Mouse (Mus musculus) NIH3T3 (cell line): ENCODE data around the gene Plch2.
"Not testable (repeated sequence)": the region's sequence is repeated elsewhere in the genome, so short reads cannot be mapped to it uniquely, and the experiment has no call there.

Experiments
- DNase-seq: peaks from one replicate; pipeline ENCODE4 v3.0.0-alpha.2; 2012; ENCODE audit warnings: low read depth

Gene Plch2

DNA sequence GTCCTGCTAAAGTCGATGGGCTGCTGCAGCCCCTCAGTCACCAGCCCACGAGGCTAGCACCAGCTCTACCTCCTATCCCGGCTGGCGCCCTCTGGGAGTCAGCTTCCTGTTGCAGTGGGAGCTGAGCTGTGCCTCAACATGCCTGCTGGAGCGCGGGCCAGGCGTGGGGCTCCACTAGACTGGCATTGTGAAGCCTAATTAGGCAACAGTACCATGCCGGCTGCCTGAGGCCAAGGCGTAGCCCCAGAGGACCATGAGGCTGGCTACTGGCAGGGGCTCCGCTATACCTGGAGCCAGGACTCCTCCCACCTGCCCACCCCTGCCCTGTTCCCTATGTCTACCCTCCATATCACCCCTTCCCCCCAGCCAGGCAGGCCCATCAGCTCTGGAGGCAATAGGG is at the start of gene Plch2:
Gene Plch2 (minus strand): TSS at position 61 of the 400 bp plus-strand sequence.
- no peak for DNase-seq

DNA sequence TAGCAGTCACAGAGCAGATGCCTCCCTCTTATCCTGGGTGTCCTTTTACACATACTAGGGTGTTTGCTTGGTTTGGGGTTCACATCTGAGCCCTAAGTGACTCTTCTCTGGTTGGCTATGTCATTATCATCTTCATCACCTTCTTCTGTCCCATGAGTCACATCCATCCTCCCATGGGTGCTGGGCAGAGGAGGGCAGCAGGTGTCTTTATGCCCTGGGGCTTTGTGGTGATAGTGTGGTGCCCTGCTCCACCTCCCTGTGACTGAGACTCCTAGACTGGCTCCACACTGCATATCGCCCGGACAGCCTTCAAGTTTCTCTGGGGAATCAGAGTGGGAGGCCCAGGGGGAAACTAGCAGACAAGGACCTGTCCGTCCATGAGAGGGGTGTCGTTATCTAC is 42.0 kb upstream of the Plch2 start:
- no peak for DNase-seq

DNA sequence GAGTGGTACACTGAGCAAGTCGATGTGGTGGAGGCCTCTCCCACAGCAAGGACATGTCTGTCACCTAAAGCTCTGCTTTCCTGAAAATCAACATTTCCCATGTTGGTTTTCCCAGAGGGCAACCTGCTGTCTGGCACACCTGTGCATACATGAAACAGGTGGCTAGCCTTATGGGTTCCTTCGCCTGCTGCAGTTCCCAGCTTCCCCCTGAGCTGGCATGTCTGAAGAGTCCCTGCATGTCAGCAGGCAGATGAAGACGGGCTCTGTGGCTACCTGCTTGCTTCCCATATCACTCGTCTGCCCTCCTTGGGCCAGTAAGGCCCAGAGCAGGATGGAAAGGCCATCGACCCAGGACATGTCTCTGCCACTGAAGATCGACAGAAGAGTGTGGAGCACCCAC is 40.9 kb upstream of the Plch2 start:
- no peak for DNase-seq

DNA sequence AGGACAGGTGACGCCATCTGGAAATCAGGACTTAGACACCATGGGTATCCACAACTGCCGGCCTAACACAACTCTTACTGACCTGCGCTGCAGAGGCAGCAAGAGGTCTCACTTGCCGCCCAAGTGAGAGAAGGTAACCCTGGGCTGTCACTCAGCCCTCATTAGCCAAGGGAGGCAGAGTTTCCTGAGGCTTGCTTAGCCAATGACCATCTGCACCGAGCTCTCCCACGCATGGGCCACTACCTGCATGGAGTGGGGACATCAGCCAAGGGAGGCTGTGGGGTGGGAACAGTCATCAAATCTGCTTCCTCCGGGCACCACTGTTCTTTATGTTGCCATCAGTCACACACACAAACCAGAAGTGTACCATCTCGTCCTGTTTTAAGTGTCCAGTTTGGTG is 39.4 kb upstream of the Plch2 start:
- DNase-seq, result no peak

DNA sequence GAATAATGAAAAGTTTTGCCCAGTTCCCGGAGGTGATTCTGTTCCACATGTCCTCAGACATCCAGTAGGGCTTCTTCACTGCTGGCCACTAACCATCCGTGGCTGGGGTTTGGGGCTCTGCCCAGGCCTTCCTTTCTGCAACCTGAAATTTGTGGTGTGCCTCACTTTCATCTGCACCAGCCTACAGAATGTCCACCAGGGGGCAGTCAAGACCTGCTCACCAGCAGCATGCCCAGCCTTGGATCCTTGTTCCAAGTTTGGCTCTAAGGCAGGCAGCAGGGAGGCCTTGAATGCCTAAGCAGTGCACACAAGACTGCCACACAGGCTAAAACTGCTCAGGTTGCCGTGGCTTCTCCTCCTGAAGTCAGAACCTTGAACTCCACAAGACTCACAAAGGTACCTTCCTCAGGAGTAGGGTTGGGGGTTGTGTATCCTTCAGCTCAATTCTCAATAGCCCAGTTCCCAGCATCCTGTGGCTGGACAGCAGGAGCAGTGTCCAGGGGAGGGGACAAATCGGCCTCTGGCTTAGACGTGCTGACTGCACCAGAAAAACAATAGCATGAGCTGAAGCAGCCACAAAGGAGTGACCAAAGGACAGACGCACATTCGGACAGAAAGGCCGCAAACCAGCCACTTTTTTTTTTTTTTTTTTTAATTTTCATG is 38.8 kb upstream of the Plch2 start:
- DNase-seq, result peak; percentile 94

DNA sequence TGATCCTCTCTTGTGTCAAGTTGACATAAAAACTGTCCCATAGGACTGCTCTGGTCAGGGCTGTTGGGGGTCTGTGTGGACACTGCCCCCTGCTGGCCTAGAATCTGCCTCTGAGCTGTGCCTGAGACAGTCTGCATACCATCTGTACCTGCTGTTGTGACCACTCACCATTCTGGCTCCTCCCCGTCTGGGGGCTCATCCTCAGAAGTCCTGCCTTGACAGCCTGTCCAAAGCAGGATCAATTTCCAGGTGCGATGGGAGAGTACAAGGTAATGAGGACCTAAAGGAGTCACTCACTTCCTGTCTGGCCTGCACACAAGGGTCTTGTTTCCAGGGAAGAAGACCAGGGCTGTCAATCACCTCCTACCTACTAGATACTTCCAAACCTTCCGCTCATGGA is 38.0 kb upstream of the Plch2 start:
- DNase-seq, result peak; percentile 62

DNA sequence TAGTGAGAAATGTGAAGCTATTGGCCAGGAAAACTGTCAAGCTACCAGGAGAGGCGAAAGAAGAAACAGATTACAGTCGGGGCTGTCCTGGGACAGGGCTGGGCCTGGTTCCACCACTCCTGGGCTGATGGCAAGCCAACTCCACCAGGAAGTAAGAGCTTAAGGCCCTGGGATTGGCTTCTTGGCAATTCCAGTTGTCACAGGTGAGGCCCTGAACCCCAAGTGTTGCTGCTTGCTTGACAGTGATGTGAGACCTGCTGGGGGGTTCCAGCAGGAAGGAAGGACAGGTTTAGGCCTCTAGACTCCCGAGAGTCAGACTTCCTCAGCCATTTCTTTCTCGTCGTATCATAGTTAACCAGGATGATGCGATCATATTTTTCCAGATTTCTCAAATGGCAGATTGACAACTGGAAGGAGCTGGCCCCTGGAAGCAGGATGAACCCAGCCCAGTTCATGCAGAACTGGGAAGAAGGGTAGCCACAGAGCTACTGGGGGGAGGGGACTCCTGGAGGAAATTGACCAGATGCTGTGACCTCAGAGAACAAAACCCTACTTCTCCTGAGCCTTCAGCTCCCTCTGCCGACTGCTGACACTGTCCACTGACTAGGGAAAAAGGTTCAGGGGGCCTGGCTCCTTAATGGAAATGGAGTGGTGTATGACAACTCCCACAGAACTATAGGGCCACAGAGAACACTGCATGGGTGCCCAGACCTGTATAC is 37.0 kb upstream of the Plch2 start:
- no peak for DNase-seq

DNA sequence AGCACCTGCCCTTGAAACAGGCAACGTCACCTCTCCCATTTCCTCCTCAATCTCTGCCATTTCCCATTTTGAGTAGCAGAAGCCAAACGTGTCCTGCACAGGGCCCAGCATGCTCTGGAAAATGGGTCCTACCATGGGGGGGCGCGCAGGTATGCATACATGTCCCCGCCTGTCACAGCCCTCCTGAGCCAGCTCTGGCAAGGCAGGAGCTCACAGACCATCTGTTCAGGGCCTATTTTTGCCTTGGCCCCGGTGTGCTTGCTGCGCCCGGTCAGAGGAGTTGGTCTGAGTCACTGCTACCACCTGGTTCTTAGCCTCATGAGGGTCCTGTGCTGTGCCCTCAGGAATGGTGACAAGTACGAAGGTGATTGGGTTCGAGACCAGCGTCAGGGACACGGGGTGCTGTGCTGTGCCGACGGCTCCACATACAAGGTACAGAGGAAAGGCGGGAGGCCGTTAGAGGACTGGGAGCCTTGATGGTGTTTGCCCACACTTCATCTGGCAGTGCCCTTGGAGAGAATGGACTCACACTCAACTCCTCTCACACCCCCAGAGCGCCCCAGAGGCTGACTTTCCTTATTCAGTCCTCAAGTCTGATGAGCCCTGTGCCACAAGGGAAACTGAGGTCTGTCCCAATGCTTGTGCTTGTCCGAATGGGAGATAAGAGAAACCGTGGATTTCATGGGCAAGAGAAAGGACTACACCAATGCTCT is 36.3 kb upstream of the Plch2 start:
- no peak for DNase-seq

DNA sequence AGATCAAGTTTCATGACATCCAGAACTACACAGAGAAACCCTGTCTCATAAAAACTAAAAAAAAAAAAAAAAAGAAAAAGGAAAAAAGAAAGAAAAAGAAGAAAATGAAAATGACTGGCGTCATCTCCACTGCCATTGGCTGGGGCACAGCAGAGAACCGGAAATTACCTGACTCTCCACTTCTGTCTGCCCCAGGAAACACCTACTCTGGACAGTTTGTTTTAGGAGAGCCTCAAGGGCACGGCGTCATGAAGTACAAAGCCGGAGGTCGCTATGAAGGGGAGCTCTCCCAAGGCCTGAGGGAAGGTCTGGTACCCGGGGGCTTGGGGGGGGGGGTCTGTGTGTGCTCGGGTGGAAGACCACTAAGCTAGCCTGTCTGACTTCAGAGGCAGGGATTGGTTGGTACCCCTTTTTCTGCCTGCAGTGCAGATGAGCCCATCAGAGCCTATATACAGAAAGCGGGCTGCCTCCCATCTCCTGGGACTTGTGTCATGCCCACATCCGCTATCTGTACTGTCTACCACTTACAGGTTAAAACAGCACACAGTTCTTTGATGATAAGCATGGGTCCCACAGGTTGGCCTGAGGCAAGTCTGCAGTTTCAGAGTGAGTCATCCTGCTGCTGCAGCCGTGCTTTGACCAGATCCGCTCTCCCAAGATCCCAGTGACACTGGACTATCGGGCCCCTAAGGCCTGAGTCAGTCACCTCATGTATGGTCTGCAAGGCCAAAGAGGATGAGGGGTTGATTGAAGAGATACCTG is 34.3 kb upstream of the Plch2 start:
- DNase-seq, result no peak

DNA sequence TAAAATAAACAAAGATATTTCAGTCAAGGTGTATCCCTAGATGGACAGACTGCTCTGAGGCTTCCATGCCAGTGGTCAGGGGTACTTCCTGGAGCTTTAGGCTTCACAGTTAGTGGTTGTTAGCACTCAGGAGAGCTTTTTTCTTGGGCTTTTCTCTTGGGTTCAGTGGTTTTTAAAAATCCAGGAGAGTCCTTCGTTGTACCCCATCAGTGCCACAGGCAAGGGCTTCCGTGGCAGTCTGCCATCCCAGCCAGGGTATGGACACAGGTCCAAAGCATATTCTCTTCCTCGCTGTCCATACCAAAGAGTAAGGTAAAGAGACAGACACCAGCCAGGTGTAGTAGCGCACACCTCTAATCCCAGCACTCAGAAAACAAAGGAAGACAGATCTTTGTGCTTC is 33.6 kb upstream of the Plch2 start:
- no peak for DNase-seq

DNA sequence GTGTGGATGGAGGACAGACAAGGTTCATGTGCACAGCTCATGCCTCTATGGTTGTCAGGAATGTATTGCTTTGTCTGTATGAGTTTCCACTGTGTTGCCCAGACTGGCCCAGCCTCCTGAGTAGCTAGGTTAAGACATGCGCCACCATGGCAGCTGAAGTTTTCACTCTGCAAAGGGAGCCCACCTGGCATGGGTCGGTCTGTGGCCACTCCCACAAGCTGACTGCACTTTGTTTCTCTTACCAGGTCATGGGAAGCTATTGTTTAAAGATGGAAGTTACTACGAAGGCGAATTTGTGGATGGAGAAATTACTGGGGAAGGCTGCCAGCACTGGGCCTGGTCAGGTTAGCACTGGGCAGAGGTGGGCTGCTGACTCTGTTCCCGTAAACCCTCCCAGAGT is 32.7 kb upstream of the Plch2 start:
- no peak for DNase-seq

DNA sequence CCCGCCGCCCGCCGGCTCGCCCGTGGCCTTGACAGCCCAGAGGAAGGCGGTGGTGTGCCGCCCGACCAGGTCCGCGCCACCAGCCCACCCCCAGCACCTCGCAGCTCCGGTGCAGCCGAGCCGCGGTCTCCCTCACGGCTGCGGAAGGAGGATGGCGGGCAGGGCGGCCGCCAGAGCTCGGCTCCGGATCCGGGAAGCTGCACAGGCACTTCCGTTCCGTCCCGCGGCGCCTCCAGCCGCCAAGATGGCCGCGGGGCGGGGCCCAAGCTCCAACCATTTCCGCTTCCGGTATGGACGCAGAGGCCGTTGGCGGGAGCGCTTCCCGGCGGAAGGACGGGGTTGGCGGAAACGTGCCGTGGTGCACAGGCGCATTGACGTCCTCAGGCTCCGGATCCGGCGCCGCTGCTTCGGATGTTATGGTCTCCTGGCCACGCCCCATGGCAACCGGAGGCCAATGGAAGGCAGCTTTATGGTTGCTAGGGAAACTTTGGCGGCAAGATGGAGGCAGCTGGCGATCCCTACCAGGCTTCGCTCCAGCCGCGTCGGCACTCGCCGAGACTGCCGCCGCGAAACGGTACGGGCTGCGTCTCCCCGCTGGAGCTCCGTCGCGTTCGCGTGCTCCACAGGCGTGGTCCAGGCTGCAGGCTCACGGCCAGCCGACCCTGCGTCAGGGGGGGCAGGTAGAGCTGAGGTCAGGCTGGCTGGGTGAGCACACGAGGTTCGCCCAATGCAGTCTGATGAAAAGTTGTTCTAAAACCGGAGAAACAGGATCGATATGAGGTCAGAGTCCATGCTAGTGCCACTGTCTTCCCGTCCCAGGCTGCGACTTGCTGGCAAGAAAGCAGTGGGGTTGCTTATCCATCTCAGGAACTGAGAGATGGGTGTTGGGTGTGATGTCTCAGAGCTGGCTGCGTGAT is 29.8 kb upstream of the Plch2 start, which contains the start of the genes Rer1 and Morn1:
Gene Rer1 (minus strand): TSS at position 275 of the 917 bp plus-strand sequence.
Gene Morn1 (plus strand): TSS at position 470 of the 917 bp plus-strand sequence.
- peak; percentile 99 for DNase-seq

DNA sequence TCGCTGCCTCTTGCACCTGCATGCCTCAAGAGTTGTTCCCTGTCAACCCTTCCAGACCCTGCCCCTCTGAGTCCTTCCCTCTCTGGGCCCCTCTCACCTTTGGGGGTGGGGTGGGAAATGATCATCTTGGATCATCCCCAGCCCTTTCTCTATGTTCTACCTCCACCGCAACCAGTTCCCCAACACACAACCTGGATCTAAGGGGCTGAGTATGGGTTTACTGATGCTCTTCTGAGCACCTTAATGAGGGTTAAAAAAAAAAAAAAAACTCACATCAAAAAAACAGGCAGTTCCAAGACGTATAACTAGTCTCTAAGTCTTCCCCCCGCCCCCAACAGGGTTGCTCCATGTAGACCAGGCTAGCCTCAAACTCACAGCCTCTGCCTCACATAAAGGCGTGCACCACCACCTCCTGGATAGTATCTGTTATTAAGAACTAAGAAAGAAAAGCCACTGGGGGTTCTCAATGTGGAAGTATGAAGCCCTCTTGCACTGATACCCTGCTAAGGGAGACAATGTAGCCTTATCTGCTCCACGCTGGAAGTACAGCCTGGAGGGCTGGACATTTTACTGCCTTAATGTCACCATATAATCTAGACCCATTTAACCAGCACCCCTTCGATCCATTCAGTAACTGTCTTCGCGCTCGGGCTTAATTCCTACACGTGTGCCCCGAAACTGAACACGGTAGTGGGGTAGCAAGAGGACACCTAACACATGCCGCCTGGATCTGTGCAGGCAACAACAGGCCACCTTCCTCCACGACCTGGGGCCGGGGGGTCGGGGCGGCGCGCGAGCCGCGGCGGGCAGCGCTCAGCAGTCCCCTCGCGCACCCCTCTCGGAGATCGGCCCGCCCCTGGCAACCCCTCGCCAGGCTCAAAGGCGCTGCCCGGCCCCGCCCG is 28.9 kb upstream of the Plch2 start:
- DNase-seq, result no peak

DNA sequence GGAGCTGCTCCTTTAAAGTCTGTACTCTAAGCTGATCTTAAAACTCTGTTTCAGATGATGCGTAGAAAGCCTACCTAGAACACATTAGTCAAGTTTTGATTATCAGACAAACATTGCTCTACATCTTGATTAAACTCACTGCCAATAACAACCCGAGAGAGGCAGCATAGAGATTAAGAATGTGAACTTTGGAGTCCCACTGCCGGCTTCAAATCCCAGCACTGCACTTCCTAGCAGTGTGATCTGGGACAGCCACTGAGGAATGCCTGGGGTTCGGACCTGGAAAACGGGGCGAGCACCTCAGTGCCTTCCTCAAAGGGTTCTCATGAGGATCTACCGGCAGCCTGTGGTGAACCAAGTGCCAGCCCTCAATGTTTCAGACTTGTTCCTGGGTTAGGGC is 27.8 kb upstream of the Plch2 start:
- DNase-seq, result no peak

DNA sequence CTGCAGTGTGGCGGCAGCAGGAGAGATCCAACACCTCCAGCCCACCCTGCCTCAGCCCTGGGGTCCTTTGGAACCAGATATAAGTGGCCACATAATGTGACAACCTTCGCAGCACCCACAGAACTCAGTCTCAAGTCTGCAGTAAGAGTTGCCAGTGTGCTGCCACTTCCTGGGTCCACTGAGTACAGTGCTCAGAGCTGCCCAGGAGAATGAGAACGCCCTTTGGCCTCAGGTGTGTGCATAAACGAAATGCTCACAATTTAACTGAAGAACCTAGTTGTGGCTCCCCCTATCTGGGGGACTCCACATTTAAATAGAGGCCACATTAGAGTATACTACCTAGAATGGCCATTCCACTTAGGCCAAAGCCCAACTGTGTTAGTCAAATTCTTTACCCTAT is 27.0 kb upstream of the Plch2 start:
- DNase-seq, result no peak

DNA sequence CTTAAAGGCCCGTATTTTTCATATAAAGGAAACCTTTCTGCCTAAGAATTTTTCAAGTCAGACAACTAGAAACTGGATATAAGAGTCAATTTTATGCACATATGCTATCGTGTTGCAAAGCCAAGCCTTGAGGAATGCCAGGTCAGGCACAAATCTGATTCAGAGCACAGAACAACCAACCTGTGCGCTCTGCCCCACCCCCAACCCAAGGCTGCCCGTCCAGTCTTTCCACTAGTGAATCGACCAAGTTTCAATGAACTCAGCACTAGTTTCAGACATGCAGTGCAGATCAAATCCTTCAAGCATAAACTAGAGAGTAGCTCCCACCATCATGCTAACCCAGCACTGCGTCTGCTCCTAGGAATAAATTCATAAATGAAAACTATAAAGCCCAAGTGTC is 23.1 kb upstream of the Plch2 start:
- DNase-seq, result no peak

DNA sequence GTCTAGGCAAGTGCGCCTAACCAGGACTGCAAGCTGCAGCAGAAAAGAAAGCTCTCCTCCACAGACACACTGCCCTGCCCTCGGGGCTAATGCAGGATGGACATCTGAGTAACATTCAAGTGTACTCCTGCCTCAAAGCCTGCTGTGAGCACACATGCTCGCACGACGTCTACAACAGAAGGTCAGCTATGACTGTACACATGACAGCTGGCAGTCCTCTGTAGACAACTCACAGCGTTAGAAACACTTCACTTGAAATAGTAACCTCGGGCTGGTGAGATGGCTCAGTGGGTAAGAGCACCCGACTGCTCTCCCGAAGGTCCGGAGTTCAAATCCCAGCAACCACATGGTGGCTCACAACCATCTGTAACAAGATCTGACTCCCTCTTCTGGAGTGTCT is 22.2 kb upstream of the Plch2 start:
- not testable (repeated sequence) for DNase-seq

DNA sequence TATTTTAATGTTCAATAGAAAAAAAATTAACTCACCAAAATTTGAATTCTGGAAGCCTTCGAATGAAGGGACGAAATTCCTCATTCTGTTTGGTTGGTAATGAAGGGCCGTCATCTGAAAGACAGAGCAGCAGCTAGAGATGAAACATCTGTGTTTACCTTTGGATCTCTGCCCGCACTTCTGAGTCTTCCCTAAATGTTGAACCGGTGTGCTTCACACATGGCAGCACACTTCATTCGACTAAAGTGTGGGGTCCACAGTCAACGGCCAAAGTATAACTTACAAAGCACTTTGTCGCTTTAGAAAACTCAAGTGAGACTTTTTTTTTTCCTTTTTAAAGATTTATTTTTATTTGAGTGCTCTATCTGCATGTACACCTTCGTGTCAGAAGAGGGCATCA is 20.1 kb upstream of the Plch2 start:
- no peak for DNase-seq

DNA sequence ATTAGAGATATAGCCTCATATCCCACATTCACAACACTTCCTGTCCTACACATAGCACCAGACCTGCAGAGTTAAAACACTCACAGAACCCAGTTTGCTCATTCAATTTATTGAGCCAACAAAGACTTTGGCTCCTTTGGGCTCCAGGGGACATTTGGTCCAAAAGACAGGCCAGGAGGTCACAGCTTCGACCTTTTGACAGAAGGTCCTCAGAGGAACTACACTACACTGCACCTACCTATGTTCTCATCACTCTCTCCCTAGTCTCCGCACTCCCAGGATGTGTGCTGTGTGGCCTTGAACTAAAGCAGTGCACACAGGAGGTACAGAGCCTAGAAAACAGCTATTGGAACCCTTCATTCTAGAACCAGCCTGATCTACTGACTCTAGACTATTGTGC is 19.2 kb upstream of the Plch2 start:
- no peak for DNase-seq

DNA sequence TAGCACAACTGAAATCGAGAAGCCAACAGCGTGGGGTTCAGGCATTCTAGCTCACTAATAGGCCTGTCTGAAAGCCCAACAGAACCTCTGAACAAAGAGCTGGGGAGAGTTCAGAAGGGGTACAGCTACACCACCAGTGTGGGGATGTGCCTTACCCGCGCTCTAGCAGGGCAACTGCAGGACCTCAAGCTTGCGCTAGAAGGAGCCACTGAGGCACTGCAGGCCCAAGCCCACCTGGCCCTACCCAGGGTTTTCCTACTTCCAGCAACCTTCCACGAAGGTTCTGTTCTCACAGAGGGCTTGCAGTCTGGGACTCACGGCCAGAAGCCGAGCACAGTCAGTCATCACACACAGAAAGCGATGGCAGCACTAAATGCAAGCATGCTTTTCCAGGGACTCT is 18.6 kb upstream of the Plch2 start:
- DNase-seq, result no peak
